ENCODE assay signal across 9 mouse cellular contexts in the genomic region with DNA sequence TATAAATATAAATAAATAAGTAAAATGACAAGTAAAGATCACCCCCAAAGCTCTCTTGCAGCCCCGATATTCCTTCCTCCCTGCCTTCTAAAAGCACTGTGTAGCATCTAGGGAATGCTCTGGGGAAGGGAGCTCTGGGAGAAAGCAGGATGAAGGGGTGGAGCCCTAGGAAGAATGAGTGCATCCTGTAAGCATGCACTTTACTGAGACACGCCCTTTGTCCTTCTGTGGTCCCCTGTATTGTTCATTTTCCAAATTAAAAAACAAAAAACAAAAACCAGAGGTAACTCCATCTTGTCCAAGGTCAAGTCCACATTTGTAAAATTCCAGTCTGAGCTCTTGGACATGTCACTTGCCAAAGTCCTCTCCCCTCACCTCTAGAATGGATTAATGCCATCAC. TPM values are rescaled to one million over a fixed set of nuclear protein-coding genes. Genes with fewer than 3 reads are reported as not detected.
DNase-seq lines count a peak whose midpoint lies in the region; ATAC-seq and TF ChIP-seq lines count a peak whose summit lies in the region.
"Had no signal": no experiment of that assay in that cellular context is flagged by ENCODE, and none has a peak within 500 bp of the region (broad histone marks: within the 10 kb centered on the region; RNA-seq: fewer than 3 reads in every experiment).

No protein-coding gene starts in this region.

- H3K36me3 ChIP-seq in heart, postnatal 0 days (replicated peaks; ENCODE audit: control insufficient read depth, insufficient read depth, low read length): peaks cover 40% of the 10 kb centered on the region
- H3K36me3 ChIP-seq in hindbrain, embryonic 14.5 days (replicated peaks; ENCODE audit: control insufficient read depth, insufficient read depth): peaks cover 42% of the 10 kb centered on the region
- H3K36me3 ChIP-seq in midbrain, embryonic 14.5 days (ENCODE audit: control insufficient read depth, insufficient read depth, low read length): peaks cover 40% of the 10 kb centered on the region

- H3K4me1 ChIP-seq in heart, postnatal 0 days (ENCODE audit: control insufficient read depth, insufficient read depth): peaks cover 20% of the 10 kb centered on the region
- H3K4me1 ChIP-seq in hindbrain, embryonic 14.5 days (replicated peaks; ENCODE audit: control insufficient read depth, insufficient read depth, low read length): peaks cover 16% of the 10 kb centered on the region
- peaks cover 12% of the 10 kb centered on the region for H3K4me1 ChIP-seq in midbrain, embryonic 14.5 days (ENCODE audit: control insufficient read depth, insufficient read depth, low read length)

- WGBS in heart, postnatal 0 days: 40% methylated on average over 2 of the region's 2 CpGs
- 81% methylated on average over 2 of the region's 2 CpGs for WGBS in hindbrain, embryonic 14.5 days
- 79% methylated on average over 2 of the region's 2 CpGs for WGBS in midbrain, embryonic 14.5 days

- intact Hi-C loops in heart, postnatal 10 days (cut with DNase I): no loop called here
- intact Hi-C loops in left cerebral cortex, postnatal 4 days (cut with DNase I): no loop called here

- peak overlapping the region; percentile 73 for H3K4me2 ChIP-seq in heart, postnatal 0 days (ENCODE audit: low read depth, low read length)
- H3K4me2 ChIP-seq in hindbrain, embryonic 14.5 days (replicated peaks): peak overlapping the region; percentile 92
- peak overlapping the region; percentile 81 for H3K4me2 ChIP-seq in midbrain, embryonic 14.5 days (ENCODE audit: low read length)

- DNase-seq in heart, postnatal 0 days (ENCODE audit: low spot score): no peak
- DNase-seq in heart, postnatal 10 days: no peak
- peak; percentile 46 for DNase-seq in NIH3T3 (ENCODE audit: low read depth)
- DNase-seq in hindbrain, embryonic 14.5 days (ENCODE audit: low spot score): no peak
- no peak for DNase-seq in midbrain, embryonic 14.5 days
- DNase-seq in left cerebral cortex, postnatal 4 days: no peak
- no peak for DNase-seq in natural killer cell, adult 2 months (ENCODE audit: low spot score in 2 of 2)
- DNase-seq in urinary bladder, postnatal 4 days (ENCODE audit: low spot score in 2 of 2): no peak

- no peaks in the 10 kb centered on the region for H3K27me3 ChIP-seq in heart, postnatal 0 days (ENCODE audit: control insufficient read depth, insufficient read depth, low read length)
- no peaks in the 10 kb centered on the region for H3K27me3 ChIP-seq in hindbrain, embryonic 14.5 days (ENCODE audit: control insufficient read depth, insufficient read depth, low read length)
- H3K27me3 ChIP-seq in midbrain, embryonic 14.5 days (ENCODE audit: control insufficient read depth, insufficient read depth, low read length): no peaks in the 10 kb centered on the region
- H3K27me3 ChIP-seq: Patski had no signal

- peak overlapping the region; percentile 96 for H3K27ac ChIP-seq in heart, postnatal 0 days (ENCODE audit: low read depth)
- 0 out of 2 replicates have a peak overlapping the region, but pooled peaks have one; percentile 98 for H3K27ac ChIP-seq in hindbrain, embryonic 14.5 days
- H3K27ac ChIP-seq in midbrain, embryonic 14.5 days (replicated peaks; ENCODE audit: low read depth, low read length): peak overlapping the region; percentile 92; the same call in 1 of the 2 replicates

- no peak for TF ChIP-seq EP300 in heart, postnatal 0 days (IDR thresholded peaks at IDR 0.05; ENCODE audit: low read depth)

- H3K4me3 ChIP-seq in heart, postnatal 0 days (ENCODE audit: low read depth, low read length): peak overlapping the region; percentile 86
- H3K4me3 ChIP-seq in hindbrain, embryonic 14.5 days (replicated peaks; ENCODE audit: low read length): peak overlapping the region; percentile 84
- H3K4me3 ChIP-seq in midbrain, embryonic 14.5 days (replicated peaks; ENCODE audit: low read depth, low read length): peak overlapping the region; percentile 80

- H3K9me3 ChIP-seq in heart, postnatal 0 days (replicated peaks; ENCODE audit: control insufficient read depth, low read length): no peaks in the 10 kb centered on the region
- no peaks in the 10 kb centered on the region for H3K9me3 ChIP-seq in hindbrain, embryonic 14.5 days (ENCODE audit: control insufficient read depth, low read length)
- no peaks in the 10 kb centered on the region for H3K9me3 ChIP-seq in midbrain, embryonic 14.5 days (ENCODE audit: control insufficient read depth, low read length)

- no peak for ATAC-seq in heart, postnatal 0 days (ENCODE audit: insufficient read depth, low read depth)
- ATAC-seq in hindbrain, embryonic 14.5 days (ENCODE audit: low FRiP score): no peak
- ATAC-seq in midbrain, embryonic 14.5 days (ENCODE audit: low FRiP score, low TSS enrichment): no peak

- no peak for TF ChIP-seq CTCF in heart, postnatal 0 days (IDR thresholded peaks at IDR 0.05; ENCODE audit: low read depth)

- H3K9ac ChIP-seq in heart, postnatal 0 days (replicated peaks; ENCODE audit: low read depth, low read length): no peak overlapping the region
- peak overlapping the region; percentile 88 for H3K9ac ChIP-seq in hindbrain, embryonic 14.5 days
- H3K9ac ChIP-seq in midbrain, embryonic 14.5 days (replicated peaks; ENCODE audit: low read length): peak overlapping the region; percentile 74

RNA-seq across cellular contexts. Expression of a gene that starts 1.2 kb away (rescaled TPM):
- total RNA-seq in heart, postnatal 0 days (2014; rRNA removed; ENCODE audit: low replicate concordance): 127 and 139 TPM in 2 replicates
- polyA plus RNA-seq in heart, postnatal 0 days (2015; fragmentation: Nextera tagmentation; extraction: Ambion mirVana): 117 and 132 TPM in 2 replicates
- 100 to 1,000 TPM; 102 to 104 TPM for total RNA-seq in heart, postnatal 10 days (2021)
- polyA plus RNA-seq in hindbrain, embryonic 14.5 days (2014; fragmentation: Nextera tagmentation; extraction: Ambion mirVana): 231 and 234 TPM in 2 replicates
- 244 and 263 TPM in 2 replicates for polyA plus RNA-seq in midbrain, embryonic 14.5 days (2014; fragmentation: Nextera tagmentation; extraction: Ambion mirVana)
- 100 to 1,000 TPM; 181 TPM for total RNA-seq in left cerebral cortex, postnatal 4 days (2021)

RNA-seq across cellular contexts. Expression of a gene that starts 12.5 kb away (rescaled TPM):
- 1,841 and 2,074 TPM in 2 replicates for total RNA-seq in heart, postnatal 0 days (2014; rRNA removed; ENCODE audit: low replicate concordance)
- polyA plus RNA-seq in heart, postnatal 0 days (2015; fragmentation: Nextera tagmentation; extraction: Ambion mirVana): 3,012 and 3,042 TPM in 2 replicates
- total RNA-seq in heart, postnatal 10 days (2021): 100 to 1,000 TPM; 661 to 717 TPM
- 1,225 and 1,275 TPM in 2 replicates for polyA plus RNA-seq in hindbrain, embryonic 14.5 days (2014; fragmentation: Nextera tagmentation; extraction: Ambion mirVana)
- 921 and 1,195 TPM in 2 replicates for polyA plus RNA-seq in midbrain, embryonic 14.5 days (2014; fragmentation: Nextera tagmentation; extraction: Ambion mirVana)
- 100 to 1,000 TPM; 469 to 499 TPM for total RNA-seq in left cerebral cortex, postnatal 4 days (2021)

RNA-seq across cellular contexts. Expression of a gene that starts 36.1 kb away (rescaled TPM):
- total RNA-seq in heart, postnatal 0 days (2014; rRNA removed; ENCODE audit: low replicate concordance): 30.2 and 44.0 TPM in 2 replicates
- 27.8 and 30.4 TPM in 2 replicates for polyA plus RNA-seq in heart, postnatal 0 days (2015; fragmentation: Nextera tagmentation; extraction: Ambion mirVana)
- 10 to 100 TPM; 25.5 to 28.7 TPM for total RNA-seq in heart, postnatal 10 days (2021)
- 67.6 and 69.1 TPM in 2 replicates for polyA plus RNA-seq in hindbrain, embryonic 14.5 days (2014; fragmentation: Nextera tagmentation; extraction: Ambion mirVana)
- polyA plus RNA-seq in midbrain, embryonic 14.5 days (2014; fragmentation: Nextera tagmentation; extraction: Ambion mirVana): 68.6 and 77.8 TPM in 2 replicates
- 10 to 100 TPM; 45.6 to 49.9 TPM for total RNA-seq in left cerebral cortex, postnatal 4 days (2021)
